Mouse (Mus musculus) liver, postnatal 0 days (tissue): ENCODE measurements around the gene Nt5c3b. TPM values are rescaled to one million over a fixed set of nuclear protein-coding genes. Genes with fewer than 3 reads are reported as not detected.
A peak's percentile ranks its signal among the peaks of the same experiment; 100 is the strongest.

Experiments
- ATAC-seq: fragments of 200-750 bp; cut with Nextera tagmentation; 2 replicates; pipeline ENCODE4 v1.8.0; 2017; ENCODE audit warnings: mild to moderate bottlenecking, moderate library complexity
- DNase-seq: peaks from one replicate; pipeline ENCODE4 v3.0.0-alpha.2; 2016
- H3K27ac ChIP-seq: fragments of 300-500 bp; sonication (generic); 2 replicates; pipeline ENCODE4 v1.5.1; 2014; ENCODE audit warnings: antibody characterized with exemption, moderate library complexity, mild to moderate bottlenecking, low read depth
- H3K27me3 ChIP-seq: fragments of 300-500 bp; sonication (generic); 2 replicates; pipeline ENCODE4 v1.6.1; 2014; ENCODE audit warnings: low read length, control low read depth, mixed read lengths; ENCODE audit not compliant: insufficient read depth
- H3K36me3 ChIP-seq: fragments of 300-500 bp; sonication (generic); replicated peaks from 2 replicates; pipeline ENCODE4 v1.6.1; 2014; ENCODE audit warnings: mild to moderate bottlenecking, control low read depth, low read length, moderate library complexity, mixed read lengths; ENCODE audit not compliant: insufficient read depth
- H3K4me1 ChIP-seq: fragments of 300-500 bp; sonication (generic); 2 replicates; pipeline ENCODE4 v1.6.1; 2014; ENCODE audit warnings: antibody characterized with exemption, mild to moderate bottlenecking, control low read depth; ENCODE audit not compliant: insufficient read depth
- H3K4me2 ChIP-seq: fragments of 300-500 bp; sonication (generic); 2 replicates; pipeline ENCODE4 v1.6.1; 2014; ENCODE audit warnings: low read depth, mild to moderate bottlenecking, low read length, moderate library complexity, mixed read lengths
- H3K4me3 ChIP-seq: fragments of 300-500 bp; sonication (generic); 2 replicates; pipeline ENCODE4 v1.5.1; 2014; ENCODE audit warnings: low read depth, low read length
- H3K9ac ChIP-seq: fragments of 300-500 bp; sonication (generic); replicated peaks from 2 replicates; pipeline ENCODE4 v1.6.1; 2014; ENCODE audit warnings: mild to moderate bottlenecking, moderate library complexity
- H3K9me3 ChIP-seq: fragments of 300-500 bp; sonication (generic); 2 replicates; pipeline ENCODE4 v1.6.1; 2016; ENCODE audit warnings: mild to moderate bottlenecking, control low read depth, low read length, mixed read lengths
- CTCF ChIP-seq: sonication (generic); IDR thresholded peaks from 2 replicates; pipeline ENCODE4 v1.5.1; 2016; ENCODE audit warnings: antibody characterized with exemption, low read depth
- EP300 ChIP-seq: IDR thresholded peaks from 2 replicates; pipeline ENCODE4 v1.6.1; 2016; ENCODE audit warnings: antibody characterized with exemption, low read depth, mild to moderate bottlenecking
- WGBS: fragments of 180-500 bp; shearing (Covaris S2); extraction: QIAGEN DNeasy Blood & Tissue Kit; methylation state at CpG from one replicate; pipeline ENCODE4 v1.1.7; 2014; ENCODE audit not compliant: insufficient replicate concordance; 5-methylcytosine and 5-hydroxymethylcytosine counted together
- polyA plus RNA-seq: library from polyadenylated mRNA; unstranded; fragments of >200 nt; fragmentation: Nextera tagmentation; extraction: Ambion mirVana; gene quantifications from 2 replicates; pipeline ENCODE4 v1.2.1, GENCODE M21; 2015

The Nt5c3b gene
- polyA plus RNA-seq, 1 experiment from 2014 or later = 11.9 TPM

DNA sequence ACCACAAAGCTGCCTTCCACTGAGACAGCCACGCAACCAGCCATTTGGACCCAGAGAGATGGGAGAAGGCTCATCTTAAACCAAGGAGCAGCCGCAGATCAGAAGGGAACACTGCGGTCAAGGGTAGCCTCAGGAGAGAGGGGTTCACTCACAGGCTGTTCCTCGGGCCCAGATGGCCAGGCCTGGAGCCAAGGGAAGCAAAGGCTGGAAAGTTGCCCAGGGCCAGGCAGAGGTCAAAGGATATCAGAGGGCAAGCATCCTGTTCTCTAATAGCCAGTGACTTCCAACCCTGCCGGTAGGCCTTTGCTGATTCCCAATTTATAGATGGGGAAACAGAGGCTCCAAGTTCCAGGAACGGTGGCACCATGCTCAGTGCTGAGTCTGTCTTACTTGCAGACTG, 53.0 kb downstream of the Nt5c3b start:
- Histone ChIP-seq H3K27me3 (no peaks in the 10 kb centered on the region), H3K4me1 (peaks cover 43% of the 10 kb centered on the region), H3K27ac (no peak overlapping the region), H3K4me3 (no peak overlapping the region), H3K4me2 (no peak overlapping the region), H3K36me3 (peaks cover 16% of the 10 kb centered on the region; the same call in 1 of the 2 replicates), H3K9ac (0 out of 2 replicates have a peak overlapping the region, but pooled peaks have one; percentile 11), H3K9me3 (no peaks in the 10 kb centered on the region)
- peak; percentile 74 for DNase-seq
- TF ChIP-seq CTCF (no peak), EP300 (no peak)
- 53% methylated on average over 6 of the region's 6 CpGs for WGBS
- ATAC-seq = peak; percentile 20; the same call in 1 of the 2 replicates

DNA sequence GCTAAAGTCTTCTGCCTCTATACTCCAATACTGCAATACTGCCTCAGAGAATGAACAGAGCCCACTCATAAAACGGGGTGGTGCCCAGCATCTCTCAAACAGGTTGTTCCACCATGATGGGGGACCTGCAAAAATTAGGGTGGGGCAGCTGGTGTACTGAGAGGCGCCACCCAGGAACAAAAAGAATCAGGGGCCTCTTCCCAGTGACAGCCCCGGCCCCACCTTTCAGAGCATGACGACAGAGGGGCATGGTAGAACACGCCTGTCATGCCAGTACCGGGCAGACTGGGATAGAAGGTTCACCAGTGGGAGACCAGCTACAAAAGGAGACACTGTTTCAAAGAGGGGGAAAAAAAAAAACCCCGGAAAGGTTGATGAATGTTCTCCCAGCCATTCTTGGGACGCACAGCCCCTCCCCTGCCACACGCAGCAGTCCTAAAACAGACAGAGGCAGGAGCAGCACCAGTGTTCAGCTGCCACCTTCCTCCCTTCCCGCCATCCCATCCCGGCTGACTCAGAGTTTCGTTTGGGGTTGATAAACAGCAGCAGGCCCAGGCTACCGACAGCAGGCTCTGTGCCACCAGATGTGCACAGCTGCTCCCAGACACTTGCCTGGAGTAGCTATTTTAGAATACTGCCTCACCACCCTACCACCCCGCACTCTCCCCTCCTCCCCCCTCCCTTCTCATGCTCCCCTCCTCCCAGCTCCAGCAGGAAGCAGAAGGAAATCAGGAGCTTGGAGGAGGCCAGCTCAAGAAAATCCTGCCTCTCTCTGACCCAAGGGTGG, 53.8 kb downstream of the Nt5c3b start:
- 52% methylated on average over 14 of the region's 14 CpGs for WGBS
- ATAC-seq (no peak), DNase-seq (no peak)
- peaks cover 39% of the 10 kb centered on the region for H3K4me1 ChIP-seq
- no peaks in the 10 kb centered on the region for H3K27me3 ChIP-seq
- H3K4me3 ChIP-seq = no peak overlapping the region
- no peak overlapping the region for H3K4me2 ChIP-seq
- H3K27ac ChIP-seq = no peak overlapping the region
- TF ChIP-seq CTCF (no peak), EP300 (no peak)
- H3K9me3 ChIP-seq = no peaks in the 10 kb centered on the region
- peaks cover 21% of the 10 kb centered on the region; the same call in 1 of the 2 replicates for H3K36me3 ChIP-seq
- peak overlapping the region; percentile 11; the same call in 1 of the 2 replicates for H3K9ac ChIP-seq

DNA sequence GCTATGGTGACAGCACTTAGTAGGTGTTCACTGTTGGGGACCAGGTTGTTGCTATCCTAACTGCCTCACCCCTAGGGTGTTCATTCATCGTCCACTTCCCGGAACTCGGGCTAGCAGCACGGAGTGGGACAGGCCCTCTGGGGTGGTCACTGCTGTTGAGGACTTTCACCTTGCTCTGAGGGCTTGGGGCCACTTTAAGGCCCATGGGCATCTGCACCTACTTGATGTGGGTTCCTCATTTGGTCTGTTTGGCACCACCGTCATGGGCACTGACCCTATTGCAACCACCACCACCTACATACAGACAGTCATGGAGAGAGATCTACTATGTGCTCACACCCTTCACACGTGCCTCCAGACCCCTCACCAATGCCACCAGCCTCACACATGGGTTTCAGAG, 54.5 kb downstream of the Nt5c3b start:
- no peaks in the 10 kb centered on the region for H3K9me3 ChIP-seq
- TF ChIP-seq CTCF = no peak
- TF ChIP-seq EP300 = no peak
- H3K4me2 ChIP-seq = no peak overlapping the region
- peaks cover 21% of the 10 kb centered on the region for H3K36me3 ChIP-seq
- no peak for DNase-seq
- H3K4me1 ChIP-seq = peaks cover 33% of the 10 kb centered on the region
- H3K9ac ChIP-seq = no peak overlapping the region
- H3K27me3 ChIP-seq = no peaks in the 10 kb centered on the region
- no peak for ATAC-seq
- H3K27ac ChIP-seq = no peak overlapping the region
- WGBS = 85% methylated on average over 6 of the region's 6 CpGs
- H3K4me3 ChIP-seq = no peak overlapping the region

DNA sequence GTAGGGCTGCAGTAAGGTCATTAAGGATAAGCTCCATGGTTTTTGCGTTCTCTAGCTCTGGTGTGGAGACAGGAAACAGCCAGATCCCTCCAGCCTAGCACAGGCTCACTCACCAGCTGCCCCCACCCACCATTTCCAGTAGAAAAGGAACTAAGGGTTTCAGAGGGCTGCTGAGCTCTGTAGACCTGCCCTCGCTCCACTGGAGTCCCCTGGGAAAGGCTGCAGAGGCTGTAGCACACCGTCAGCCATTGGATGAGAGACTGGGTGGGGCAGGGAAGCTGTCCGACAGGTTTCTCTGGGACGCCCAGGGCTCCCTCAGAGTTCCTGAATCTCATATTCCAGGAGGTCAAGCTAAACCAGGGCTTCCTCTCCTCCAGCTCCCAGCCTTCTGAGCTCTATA, 55.0 kb downstream of the Nt5c3b start:
- Histone ChIP-seq H3K9ac (no peak overlapping the region), H3K36me3 (peaks cover 23% of the 10 kb centered on the region), H3K27me3 (no peaks in the 10 kb centered on the region), H3K4me1 (peaks cover 30% of the 10 kb centered on the region), H3K4me3 (no peak overlapping the region), H3K9me3 (no peaks in the 10 kb centered on the region), H3K27ac (no peak overlapping the region), H3K4me2 (no peak overlapping the region)
- no peak for TF ChIP-seq EP300
- no peak for TF ChIP-seq CTCF
- WGBS = 39% methylated on average over 5 of the region's 5 CpGs
- DNase-seq (no peak), ATAC-seq (no peak)

DNA sequence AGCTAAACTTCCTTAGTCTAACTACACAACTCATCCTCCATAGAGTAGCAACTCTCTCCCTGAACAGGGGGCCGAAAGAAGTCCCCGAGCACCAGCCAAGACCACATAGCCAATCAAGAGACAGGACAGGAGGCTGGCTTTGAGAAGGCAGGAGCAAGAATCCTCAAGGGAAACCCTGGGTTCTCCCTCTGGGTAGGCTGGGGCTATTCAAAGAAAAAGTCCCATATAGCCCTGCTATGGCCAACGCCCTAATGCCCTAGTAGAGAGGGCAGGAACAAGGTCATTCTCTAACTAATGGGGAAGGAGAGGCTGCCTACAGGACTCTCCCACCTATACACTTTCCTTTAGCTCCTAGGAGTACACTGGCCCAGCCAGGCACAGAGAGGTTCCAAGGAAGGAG, 56.6 kb downstream of the Nt5c3b start:
- peaks cover 25% of the 10 kb centered on the region for H3K36me3 ChIP-seq
- no peaks in the 10 kb centered on the region for H3K9me3 ChIP-seq
- ATAC-seq (no peak), DNase-seq (no peak)
- 82% methylated on average over 3 of the region's 3 CpGs for WGBS
- H3K27ac ChIP-seq = no peak overlapping the region
- TF ChIP-seq CTCF (no peak), EP300 (no peak)
- H3K4me2 ChIP-seq = no peak overlapping the region
- peaks cover 21% of the 10 kb centered on the region for H3K4me1 ChIP-seq
- H3K4me3 ChIP-seq = no peak overlapping the region
- no peak overlapping the region for H3K9ac ChIP-seq
- H3K27me3 ChIP-seq = no peaks in the 10 kb centered on the region

DNA sequence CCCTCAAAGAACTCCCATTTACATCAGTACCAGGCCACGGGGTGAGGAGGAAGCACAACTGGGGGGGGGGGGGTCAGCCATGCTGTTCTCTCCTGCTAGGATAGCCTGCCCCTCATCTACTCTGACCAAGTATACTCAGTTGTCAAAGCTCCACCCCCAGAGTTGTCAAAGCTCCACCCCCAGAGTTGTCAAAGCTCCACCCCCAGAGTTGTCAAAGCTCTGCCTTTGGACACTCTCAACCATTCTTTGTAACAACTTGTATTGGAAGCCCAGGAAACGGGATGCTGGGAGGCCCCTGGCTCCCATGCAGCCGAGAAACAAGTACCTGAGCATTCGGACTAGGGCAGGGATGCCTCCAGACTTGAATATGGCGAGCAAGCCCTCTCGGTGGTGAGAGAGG, 58.9 kb downstream of the Nt5c3b start:
- Histone ChIP-seq H3K9me3 (no peaks in the 10 kb centered on the region), H3K4me2 (no peak overlapping the region), H3K27me3 (no peaks in the 10 kb centered on the region), H3K36me3 (peaks cover 43% of the 10 kb centered on the region), H3K4me3 (no peak overlapping the region), H3K4me1 (peaks cover 3% of the 10 kb centered on the region), H3K9ac (no peak overlapping the region), H3K27ac (no peak overlapping the region)
- DNase-seq (no peak), ATAC-seq (no peak)
- 74% methylated on average over 6 of the region's 6 CpGs for WGBS
- TF ChIP-seq CTCF (no peak), EP300 (no peak)
